Mouse (Mus musculus) bone marrow, adult 2 months (tissue): ENCODE measurements around the gene Tas2r135. TPM values are rescaled to one million over a fixed set of nuclear protein-coding genes. Genes with fewer than 3 reads are reported as not detected.

Experiments
- H3K27ac ChIP-seq: fragments of 200-500 bp; 2 replicates; pipeline ENCODE4 v1.5.1; 2012; ENCODE audit warnings: low read depth, mild to moderate bottlenecking, control low read depth, inconsistent platforms, low read length; ENCODE audit not compliant: control insufficient read depth, poor library complexity, insufficient read depth
- H3K4me1 ChIP-seq: fragments of 200-500 bp; 2 replicates; pipeline ENCODE4 v1.6.1; 2011; ENCODE audit warnings: low read length; ENCODE audit not compliant: control insufficient read depth, insufficient read depth
- H3K4me3 ChIP-seq: fragments of 200-500 bp; replicated peaks from 2 replicates; pipeline ENCODE3; 2011; ENCODE audit warnings: mild to moderate bottlenecking, low read depth, low read length, control low read depth; ENCODE audit not compliant: control insufficient read depth
- CTCF ChIP-seq: fragments of 200-500 bp; IDR thresholded peaks from 2 replicates; pipeline ENCODE4 v1.5.1; 2011; ENCODE audit warnings: low read length, control low read depth; ENCODE audit not compliant: control insufficient read depth, insufficient read depth
- POLR2A ChIP-seq: fragments of 200-500 bp; IDR thresholded peaks from 2 replicates; pipeline ENCODE4 v1.6.1; 2011; ENCODE audit warnings: low read depth, mild to moderate bottlenecking, control low read depth, low read length, borderline replicate concordance; ENCODE audit not compliant: control insufficient read depth
- WGBS: fragments of 180-500 bp; shearing (Covaris S2); methylation state at CpG from one replicate; pipeline ENCODE4 v1.1.7; 2018; 5-methylcytosine and 5-hydroxymethylcytosine counted together
- polyA plus RNA-seq: library from polyadenylated mRNA; stranded (reverse); fragments of >200 nt; gene quantifications from 2 replicates; pipeline ENCODE4 v1.2.4, GENCODE M21; 2011; ENCODE audit warnings: low replicate concordance; ENCODE audit not compliant: missing spikeins, insufficient read depth, insufficient read length

Tas2r135 gene
- polyA plus RNA-seq: not detected in 2 replicates

GRCm38 (mm10) chr6:42405134-42405533, at the start of gene Tas2r135:
Gene Tas2r135, plus strand, starts transcription at chr6:42405434.
- H3K4me3 ChIP-seq: no peak within 1 kb of the TSS
- TF ChIP-seq CTCF (no peak), POLR2A (no peak)
- H3K4me1 ChIP-seq: no peaks in the 10 kb centered on the region
- H3K27ac ChIP-seq: no peak within 1 kb of the TSS
- WGBS: 76% methylated on average over 2 of the region's 2 CpGs

DNA sequence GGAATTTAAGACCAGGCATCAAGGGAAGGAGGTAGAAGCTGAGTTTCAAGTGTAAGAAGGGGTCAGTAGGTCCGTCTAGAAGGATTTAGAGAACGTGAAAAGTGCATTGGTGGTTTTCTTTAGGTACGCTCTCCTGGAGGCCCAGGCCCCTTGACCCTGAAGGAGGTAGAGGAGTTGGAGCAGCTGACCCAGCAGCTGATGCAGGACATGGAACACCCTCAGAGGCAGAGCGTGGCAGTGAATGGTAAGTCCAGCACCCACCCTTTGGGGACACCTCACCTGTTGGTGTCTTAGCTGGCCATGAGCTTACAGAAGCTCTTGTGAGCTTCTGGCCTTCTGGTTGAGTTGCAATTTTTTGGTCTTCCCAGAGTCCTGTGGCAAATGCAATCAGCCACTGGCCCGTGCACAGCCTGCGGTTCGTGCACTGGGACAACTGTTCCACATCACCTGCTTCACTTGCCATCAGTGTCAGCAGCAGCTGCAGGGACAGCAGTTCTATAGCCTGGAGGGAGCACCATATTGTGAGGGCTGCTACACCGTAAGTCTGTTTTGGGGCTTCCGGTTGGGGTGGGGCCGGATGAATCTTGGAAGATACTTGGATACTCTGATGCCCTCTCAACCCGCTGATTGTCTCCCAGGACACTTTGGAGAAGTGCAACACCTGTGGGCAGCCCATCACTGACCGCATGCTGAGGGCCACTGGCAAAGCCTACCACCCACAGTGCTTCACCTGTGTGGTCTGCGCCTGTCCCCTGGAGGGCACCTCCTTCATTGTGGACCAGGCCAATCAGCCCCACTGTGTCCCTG, 49.2 kb upstream of the Tas2r135 start:
- TF ChIP-seq POLR2A (no peak), CTCF (no peak)
- no peak overlapping the region for H3K27ac ChIP-seq
- no peak overlapping the region for H3K4me3 ChIP-seq
- H3K4me1 ChIP-seq: peaks cover 1% of the 10 kb centered on the region; the same call in 1 of the 2 replicates
- 87% methylated on average over 13 of the region's 13 CpGs for WGBS

- Histone ChIP-seq H3K4me3 (no peak overlapping the region), H3K27ac (no peak overlapping the region), H3K4me1 (peaks cover 1% of the 10 kb centered on the region; the same call in 1 of the 2 replicates)
- no peak for TF ChIP-seq CTCF
- TF ChIP-seq POLR2A: no peak
- whole genome bisulfite sequencing: 83% methylated on average over 5 of the region's 5 CpGs
These were observed 48.3 kb upstream of the Tas2r135 start for GRCm38 (mm10) chr6:42356913-42357312.

GRCm38 (mm10) chr6:42357901-42358300, 47.3 kb upstream of the Tas2r135 start:
- 85% methylated on average over 6 of the region's 6 CpGs for WGBS
- TF ChIP-seq POLR2A (no peak; the same call in 1 of the 2 replicates), CTCF (no peak)
- peaks cover 1% of the 10 kb centered on the region; the same call in 1 of the 2 replicates for H3K4me1 ChIP-seq
- no peak overlapping the region for H3K27ac ChIP-seq
- no peak overlapping the region for H3K4me3 ChIP-seq

DNA sequence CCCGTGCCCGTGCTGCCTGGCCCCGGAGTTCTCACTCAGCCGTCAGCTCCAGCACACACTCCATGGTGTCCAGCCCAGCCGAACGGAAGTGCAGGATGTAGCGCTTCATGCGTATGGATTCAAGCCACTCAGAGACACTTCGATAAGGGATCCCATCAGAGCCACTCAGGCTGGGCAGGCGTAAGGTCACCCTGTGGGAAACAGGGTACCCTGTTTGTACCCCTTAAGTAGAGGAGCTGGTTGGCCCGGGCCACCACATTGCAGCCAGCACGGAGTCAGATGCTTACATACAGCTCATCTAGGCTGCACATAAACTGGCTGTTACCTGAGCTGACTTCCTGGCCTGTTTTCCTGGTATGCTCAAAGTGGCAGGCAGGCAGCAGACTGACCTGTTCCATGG, 46.3 kb upstream of the Tas2r135 start:
- no peak overlapping the region for H3K4me3 ChIP-seq
- no peak overlapping the region for H3K27ac ChIP-seq
- H3K4me1 ChIP-seq: peaks cover 1% of the 10 kb centered on the region; the same call in 1 of the 2 replicates
- no peak for TF ChIP-seq CTCF
- TF ChIP-seq POLR2A: no peak
- WGBS: 93% methylated on average over 12 of the region's 12 CpGs

GRCm38 (mm10) chr6:42359364-42360147, 45.7 kb upstream of the Tas2r135 start:
- no peaks in the 10 kb centered on the region; the same call in 1 of the 2 replicates for H3K4me1 ChIP-seq
- TF ChIP-seq POLR2A (no peak), CTCF (no peak)
- H3K4me3 ChIP-seq: no peak overlapping the region
- WGBS: 77% methylated on average over 9 of the region's 9 CpGs
- no peak overlapping the region for H3K27ac ChIP-seq

DNA sequence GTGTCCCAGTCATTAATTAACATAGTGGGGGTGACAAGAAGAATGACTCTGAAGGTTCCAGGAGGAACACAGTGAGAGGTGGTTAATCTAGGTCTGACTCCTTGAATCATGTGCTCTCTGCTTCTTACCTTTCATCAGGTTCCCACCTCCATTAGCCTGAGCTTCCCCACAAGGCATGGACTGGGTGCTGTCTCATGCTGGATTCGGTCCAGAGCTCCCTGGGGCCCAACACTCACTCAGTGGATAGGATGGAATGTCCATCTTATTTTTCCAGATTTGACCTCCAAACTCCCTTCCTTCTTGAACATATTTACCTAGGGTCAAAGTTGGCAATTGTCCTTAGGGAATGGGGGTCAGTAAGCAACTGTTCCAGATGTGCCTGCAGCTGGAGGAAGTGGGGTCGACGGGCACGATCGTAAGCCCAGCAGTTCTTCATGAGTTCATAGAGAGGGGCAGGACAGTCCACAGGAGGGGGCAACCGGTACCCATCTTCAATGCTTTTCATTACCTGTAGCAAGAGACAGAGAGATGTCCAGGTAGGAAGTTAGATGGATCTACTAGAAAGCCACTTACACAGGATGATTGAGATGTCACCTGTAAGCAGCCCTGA, 44.9 kb upstream of the Tas2r135 start:
- no peak for TF ChIP-seq CTCF
- TF ChIP-seq POLR2A: no peak
- Histone ChIP-seq H3K4me3 (no peak overlapping the region), H3K4me1 (no peaks in the 10 kb centered on the region), H3K27ac (no peak overlapping the region)
- WGBS: 74% methylated on average over 6 of the region's 6 CpGs
